Mouse (Mus musculus): ENCODE measurements around the gene Serpinb2. TPM values are rescaled to one million over a fixed set of nuclear protein-coding genes. Genes with fewer than 3 reads are reported as not detected.

Serpinb2 gene
- polyA plus RNA-seq, 1 experiment from 2014 or later = not detected

DNA sequence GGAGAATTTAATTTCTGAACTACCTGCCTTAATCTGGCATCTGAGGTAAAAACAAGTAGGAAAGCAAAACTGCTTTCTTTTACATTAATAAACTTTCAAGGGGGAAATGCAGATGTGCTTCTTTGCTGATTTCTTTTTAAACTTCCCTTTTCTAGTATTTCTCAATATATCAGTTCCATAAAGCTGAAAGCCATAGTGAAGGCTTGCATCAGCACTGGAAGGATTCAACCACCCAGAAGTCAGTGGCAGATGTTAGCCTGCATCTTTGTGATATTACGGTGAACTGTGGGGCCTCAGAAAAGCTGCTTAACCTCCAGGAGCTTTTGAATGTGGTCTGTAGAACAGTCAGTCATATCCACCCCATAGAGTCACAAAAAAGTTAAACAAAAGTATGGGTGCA is 2.3 kb downstream of the Serpinb2 start:
- Histone ChIP-seq H3K4me1 (ENCODE audit: control insufficient read depth, insufficient read depth, low read length) (no peaks in the 10 kb centered on the region), H3K9ac (ENCODE audit: low read depth, low read length) (no peak overlapping the region), H3K4me3 (ENCODE audit: low read depth, low read length) (no peak overlapping the region), H3K27me3 (ENCODE audit: control insufficient read depth, insufficient read depth, low read depth, low read length) (no peaks in the 10 kb centered on the region), H3K36me3 (ENCODE audit: control insufficient read depth, insufficient read depth, low read length) (no peaks in the 10 kb centered on the region), H3K27ac (ENCODE audit: low read length) (no peak overlapping the region), H3K4me2 (ENCODE audit: low read length) (no peak overlapping the region), H3K9me3 (replicated peaks; ENCODE audit: control insufficient read depth, low read length, poor library complexity, severe bottlenecking) (no peaks in the 10 kb centered on the region)
- ATAC-seq = no peak
- 83% methylated on average over 1 of the region's 1 CpGs for WGBS

- Histone ChIP-seq H3K27ac (ENCODE audit: low read length) (no peak overlapping the region), H3K27me3 (ENCODE audit: control insufficient read depth, insufficient read depth, low read depth, low read length) (no peaks in the 10 kb centered on the region), H3K9ac (ENCODE audit: low read depth, low read length) (no peak overlapping the region), H3K36me3 (ENCODE audit: control insufficient read depth, insufficient read depth, low read length) (no peaks in the 10 kb centered on the region), H3K4me1 (ENCODE audit: control insufficient read depth, insufficient read depth, low read length) (no peaks in the 10 kb centered on the region), H3K9me3 (replicated peaks; ENCODE audit: control insufficient read depth, low read length, poor library complexity, severe bottlenecking) (no peaks in the 10 kb centered on the region), H3K4me3 (ENCODE audit: low read depth, low read length) (no peak overlapping the region), H3K4me2 (ENCODE audit: low read length) (no peak overlapping the region)
- no peak for ATAC-seq
- 79% methylated on average over 2 of the region's 2 CpGs for WGBS
Observed at GRCm38 (mm10) chr1:107515839-107516498, 4.7 kb downstream of the Serpinb2 start.

DNA sequence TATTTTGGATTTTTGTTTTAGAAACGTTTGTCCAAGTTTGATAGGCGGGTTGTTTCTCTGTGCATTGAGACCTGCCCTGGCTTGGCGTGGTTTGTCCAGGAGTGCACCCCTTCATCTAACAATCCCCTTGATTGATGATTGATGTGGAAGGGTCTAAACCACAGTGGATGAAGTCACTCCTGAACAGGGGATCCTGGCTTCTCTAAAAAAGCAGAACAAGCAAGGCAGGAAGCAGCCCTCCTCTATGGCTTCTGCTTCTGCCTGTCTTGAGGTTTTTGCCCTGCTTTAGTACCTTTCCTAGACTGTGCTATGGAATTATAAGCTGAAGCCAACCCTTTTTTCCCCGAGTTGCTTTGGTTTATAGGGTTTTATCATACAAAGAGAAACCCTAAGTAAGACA is 14.4 kb downstream of the Serpinb2 start:
- no peak for ATAC-seq

GRCm38 (mm10) chr1:107528325-107529078 is 17.3 kb downstream of the Serpinb2 start:
- 60% methylated on average over 3 of the region's 3 CpGs for WGBS
- Histone ChIP-seq H3K4me2 (ENCODE audit: low read length) (no peak overlapping the region), H3K4me3 (ENCODE audit: low read depth, low read length) (no peak overlapping the region), H3K36me3 (ENCODE audit: control insufficient read depth, insufficient read depth, low read length) (no peaks in the 10 kb centered on the region), H3K27ac (ENCODE audit: low read length) (no peak overlapping the region), H3K27me3 (ENCODE audit: control insufficient read depth, insufficient read depth, low read depth, low read length) (no peaks in the 10 kb centered on the region), H3K4me1 (ENCODE audit: control insufficient read depth, insufficient read depth, low read length) (no peaks in the 10 kb centered on the region), H3K9ac (ENCODE audit: low read depth, low read length) (no peak overlapping the region), H3K9me3 (replicated peaks; ENCODE audit: control insufficient read depth, low read length, poor library complexity, severe bottlenecking) (no peaks in the 10 kb centered on the region)
- no peak for ATAC-seq

More for the DNA sequence above, 14.4 kb downstream of the Serpinb2 start:
- Histone ChIP-seq H3K4me2 (ENCODE audit: low read length) (no peak overlapping the region), H3K4me1 (ENCODE audit: control insufficient read depth, insufficient read depth, low read length) (no peaks in the 10 kb centered on the region), H3K9me3 (replicated peaks; ENCODE audit: control insufficient read depth, low read length, poor library complexity, severe bottlenecking) (no peaks in the 10 kb centered on the region), H3K4me3 (ENCODE audit: low read depth, low read length) (no peak overlapping the region), H3K36me3 (ENCODE audit: control insufficient read depth, insufficient read depth, low read length) (no peaks in the 10 kb centered on the region), H3K27me3 (ENCODE audit: control insufficient read depth, insufficient read depth, low read depth, low read length) (no peaks in the 10 kb centered on the region), H3K9ac (ENCODE audit: low read depth, low read length) (no peak overlapping the region), H3K27ac (ENCODE audit: low read length) (no peak overlapping the region)
- 86% methylated on average over 4 of the region's 4 CpGs for WGBS

DNA sequence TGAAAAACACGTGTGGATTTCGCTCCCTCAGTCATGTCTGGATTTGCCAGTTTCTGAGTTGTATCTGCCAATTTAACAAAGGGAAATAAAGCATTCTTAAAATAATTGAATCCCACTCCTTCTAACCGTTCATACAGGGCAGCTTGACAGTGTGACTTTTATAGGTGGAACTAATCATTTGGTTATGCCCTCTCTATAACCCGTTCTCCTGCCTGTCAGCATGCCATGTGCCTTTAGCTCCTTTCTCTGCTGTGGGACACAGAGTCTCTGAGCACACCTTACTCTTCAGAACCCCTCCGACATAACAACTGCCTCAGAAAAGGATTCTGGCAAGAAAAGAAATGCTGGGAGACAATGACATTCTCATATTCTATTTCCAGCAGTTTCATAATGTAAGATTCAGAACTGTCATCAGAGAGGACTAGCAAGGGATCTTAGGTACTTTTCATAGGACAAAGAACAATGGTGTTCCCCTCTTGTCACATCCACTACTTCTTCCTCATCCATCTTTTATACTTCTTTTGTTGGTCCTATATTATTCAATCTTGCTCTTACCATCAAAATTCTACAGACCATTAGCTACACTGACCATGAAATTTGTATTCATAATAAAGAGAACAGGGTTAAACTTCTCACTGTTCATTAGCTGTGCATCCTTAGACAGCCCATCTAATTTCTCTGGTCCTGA is 18.3 kb downstream of the Serpinb2 start:
- H3K36me3 ChIP-seq (ENCODE audit: control insufficient read depth, insufficient read depth, low read length) = no peaks in the 10 kb centered on the region
- H3K9me3 ChIP-seq (replicated peaks; ENCODE audit: control insufficient read depth, low read length, poor library complexity, severe bottlenecking) = no peaks in the 10 kb centered on the region
- H3K4me2 ChIP-seq (ENCODE audit: low read length) = no peak overlapping the region
- H3K4me3 ChIP-seq (ENCODE audit: low read depth, low read length) = no peak overlapping the region
- WGBS = 46% methylated on average over 5 of the region's 5 CpGs
- H3K27ac ChIP-seq (ENCODE audit: low read length) = no peak overlapping the region
- peak; percentile 45; the same call in 1 of the 2 replicates for ATAC-seq
- no peaks in the 10 kb centered on the region for H3K27me3 ChIP-seq (ENCODE audit: control insufficient read depth, insufficient read depth, low read depth, low read length)
- H3K9ac ChIP-seq (ENCODE audit: low read depth, low read length) = no peak overlapping the region
- no peaks in the 10 kb centered on the region for H3K4me1 ChIP-seq (ENCODE audit: control insufficient read depth, insufficient read depth, low read length)

DNA sequence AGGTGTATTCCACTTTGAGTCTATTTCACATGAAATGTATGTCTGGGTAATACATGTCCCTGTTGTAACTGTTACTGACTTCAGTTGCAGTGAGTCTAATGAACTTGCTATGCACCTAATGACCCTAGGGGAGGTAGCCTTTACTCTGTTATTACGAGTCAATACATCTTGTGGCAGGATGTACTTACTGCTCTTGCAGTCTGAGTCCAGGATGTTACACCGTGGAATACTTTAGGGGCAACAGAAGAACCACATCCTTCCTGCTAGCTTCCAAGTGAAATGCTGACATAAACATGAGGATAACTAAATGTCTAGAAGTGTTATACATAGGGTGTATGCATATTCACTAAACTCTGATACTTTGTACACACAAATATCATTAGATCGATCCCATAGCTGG is 22.5 kb downstream of the Serpinb2 start:
- H3K9me3 ChIP-seq (replicated peaks; ENCODE audit: control insufficient read depth, low read length, poor library complexity, severe bottlenecking) = no peaks in the 10 kb centered on the region
- H3K36me3 ChIP-seq (ENCODE audit: control insufficient read depth, insufficient read depth, low read length) = no peaks in the 10 kb centered on the region
- no peak overlapping the region for H3K27ac ChIP-seq (ENCODE audit: low read length)
- ATAC-seq = no peak
- no peaks in the 10 kb centered on the region for H3K4me1 ChIP-seq (ENCODE audit: control insufficient read depth, insufficient read depth, low read length)
- H3K4me3 ChIP-seq (ENCODE audit: low read depth, low read length) = no peak overlapping the region
- H3K27me3 ChIP-seq (ENCODE audit: control insufficient read depth, insufficient read depth, low read depth, low read length) = no peaks in the 10 kb centered on the region
- H3K9ac ChIP-seq (ENCODE audit: low read depth, low read length) = no peak overlapping the region
- no peak overlapping the region for H3K4me2 ChIP-seq (ENCODE audit: low read length)
- 88% methylated on average over 3 of the region's 3 CpGs for WGBS

DNA sequence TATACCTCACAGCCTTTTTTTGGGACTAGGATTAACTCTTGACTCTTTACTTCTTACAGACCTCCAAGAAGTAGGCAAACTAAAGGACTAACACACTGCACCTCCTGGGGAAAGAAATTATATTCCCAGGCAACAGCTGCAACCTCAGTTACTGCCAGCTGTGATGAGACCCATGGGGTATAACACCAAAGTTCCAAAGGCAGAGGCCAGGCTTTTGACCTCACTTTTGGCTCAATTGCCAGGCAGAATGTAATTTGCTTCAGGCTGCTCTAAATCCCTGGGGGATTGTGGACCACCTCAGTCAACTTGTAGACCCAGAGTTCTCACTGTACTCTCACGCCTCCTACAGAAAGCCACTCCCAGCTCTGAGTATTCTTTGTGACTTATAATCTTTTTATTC is 26.2 kb downstream of the Serpinb2 start:
- Histone ChIP-seq H3K27me3 (ENCODE audit: control insufficient read depth, insufficient read depth, low read depth, low read length) (no peaks in the 10 kb centered on the region), H3K9me3 (replicated peaks; ENCODE audit: control insufficient read depth, low read length, poor library complexity, severe bottlenecking) (no peaks in the 10 kb centered on the region), H3K9ac (ENCODE audit: low read depth, low read length) (no peak overlapping the region), H3K4me1 (ENCODE audit: control insufficient read depth, insufficient read depth, low read length) (no peaks in the 10 kb centered on the region), H3K27ac (ENCODE audit: low read length) (no peak overlapping the region), H3K36me3 (ENCODE audit: control insufficient read depth, insufficient read depth, low read length) (no peaks in the 10 kb centered on the region), H3K4me2 (ENCODE audit: low read length) (no peak overlapping the region), H3K4me3 (ENCODE audit: low read depth, low read length) (no peak overlapping the region)
- no peak for ATAC-seq
- WGBS = 83% methylated on average over 1 of the region's 1 CpGs

GRCm38 (mm10) chr1:107559494-107559893 is 48.3 kb downstream of the Serpinb2 start:
- Histone ChIP-seq H3K9me3 (replicated peaks; ENCODE audit: control insufficient read depth, low read length, poor library complexity, severe bottlenecking) (no peaks in the 10 kb centered on the region), H3K27ac (ENCODE audit: low read length) (no peak overlapping the region), H3K9ac (ENCODE audit: low read depth, low read length) (no peak overlapping the region), H3K4me1 (ENCODE audit: control insufficient read depth, insufficient read depth, low read length) (no peaks in the 10 kb centered on the region), H3K4me2 (ENCODE audit: low read length) (no peak overlapping the region), H3K27me3 (ENCODE audit: control insufficient read depth, insufficient read depth, low read depth, low read length) (no peaks in the 10 kb centered on the region), H3K36me3 (ENCODE audit: control insufficient read depth, insufficient read depth, low read length) (no peaks in the 10 kb centered on the region), H3K4me3 (ENCODE audit: low read depth, low read length) (no peak overlapping the region)
- no peak for ATAC-seq
- 90% methylated on average over 3 of the region's 3 CpGs for WGBS

- Histone ChIP-seq H3K27ac (ENCODE audit: low read length) (no peak overlapping the region), H3K9me3 (replicated peaks; ENCODE audit: control insufficient read depth, low read length, poor library complexity, severe bottlenecking) (no peaks in the 10 kb centered on the region), H3K4me2 (ENCODE audit: low read length) (no peak overlapping the region), H3K9ac (ENCODE audit: low read depth, low read length) (no peak overlapping the region), H3K4me3 (ENCODE audit: low read depth, low read length) (no peak overlapping the region), H3K4me1 (ENCODE audit: control insufficient read depth, insufficient read depth, low read length) (no peaks in the 10 kb centered on the region), H3K27me3 (ENCODE audit: control insufficient read depth, insufficient read depth, low read depth, low read length) (no peaks in the 10 kb centered on the region), H3K36me3 (ENCODE audit: control insufficient read depth, insufficient read depth, low read length) (no peaks in the 10 kb centered on the region)
- no peak for ATAC-seq
- WGBS = 95% methylated on average over 1 of the region's 1 CpGs
Observed at GRCm38 (mm10) chr1:107562110-107562509, 50.9 kb downstream of the Serpinb2 start.
